Mouse (Mus musculus) left cerebral cortex, postnatal 36 days (tissue): ENCODE results near the gene Rilpl1. TPM values are rescaled to one million over a fixed set of nuclear protein-coding genes. Genes with fewer than 3 reads are reported as not detected.

Source experiments
- total RNA-seq, 2 experiments: library from RNA; stranded (reverse); gene quantifications; 2 replicates each; pipeline ENCODE4 v1.2.3; 2021

Gene Rilpl1
- total RNA-seq, 2 experiments from 2014 or later: 65.9 to 97.7 TPM

Other genes with a start within 250 kb of the Rilpl1 start
- gene Mphosph9, start 203.4 kb downstream of the Rilpl1 start, total RNA-seq: 10 to 100 TPM; 19.6 to 23.8 TPM
- 10 to 100 TPM; 14.4 to 15.4 TPM for gene 2810006K23Rik, start 203.3 kb downstream of the Rilpl1 start, total RNA-seq
- gene Cdk2ap1, start 168.3 kb downstream of the Rilpl1 start, total RNA-seq: 100 to 1,000 TPM; 142 to 165 TPM
- 100 to 1,000 TPM; 152 to 175 TPM for gene Sbno1, start 105.4 kb downstream of the Rilpl1 start, total RNA-seq
- gene Kmt5a, start 91.5 kb downstream of the Rilpl1 start, total RNA-seq: 10 to 100 TPM; 55.1 to 67.8 TPM
- 10 to 100 TPM; 18.8 to 20.5 TPM for gene Rilpl2, start 53.0 kb downstream of the Rilpl1 start, total RNA-seq
- gene Snrnp35, start 48.3 kb downstream of the Rilpl1 start, total RNA-seq: 10 to 100 TPM; 22.7 to 28.0 TPM
- gene Tmed2, start 9.3 kb upstream of the Rilpl1 start, total RNA-seq: 10 to 100 TPM; 97.9 to 98.5 TPM
- gene Ddx55, start 21.5 kb upstream of the Rilpl1 start, total RNA-seq: 10 to 100 TPM; 23.9 to 31.0 TPM
- 10 to 100 TPM; 37.6 to 37.9 TPM for gene Eif2b1, start 47.7 kb upstream of the Rilpl1 start, total RNA-seq
- gene Gtf2h3, start 47.7 kb upstream of the Rilpl1 start, total RNA-seq: 10 to 100 TPM; 26.7 to 32.8 TPM
- gene Atp6v0a2, start 97.2 kb upstream of the Rilpl1 start, total RNA-seq: 10 to 100 TPM; 57.8 to 64.7 TPM
- under 1 TPM; 0.25 to 0.57 TPM for gene Dnah10, start 193.7 kb upstream of the Rilpl1 start, total RNA-seq